Mouse (Mus musculus) kidney, embryonic 15.5 days (tissue): ENCODE measurements around the gene Slc7a8. TPM values are rescaled to one million over a fixed set of nuclear protein-coding genes. Genes with fewer than 3 reads are reported as not detected.

Experiments
- ATAC-seq: fragments of 200-750 bp; cut with Nextera tagmentation; replicated peaks from 2 replicates; pipeline ENCODE4 v1.8.0; 2017; ENCODE audit warnings: moderate TSS enrichment; ENCODE audit not compliant: low FRiP score
- H3K27ac ChIP-seq: fragments of 300-500 bp; sonication (generic); 2 replicates; pipeline ENCODE4 v1.5.1; 2015; ENCODE audit warnings: mild to moderate bottlenecking, inconsistent platforms
- H3K27me3 ChIP-seq: fragments of 300-500 bp; sonication (generic); 2 replicates; pipeline ENCODE4 v1.6.1; 2015; ENCODE audit warnings: inconsistent platforms
- H3K36me3 ChIP-seq: fragments of 300-500 bp; sonication (generic); 2 replicates; pipeline ENCODE4 v1.6.1; 2015; ENCODE audit warnings: inconsistent platforms
- H3K4me1 ChIP-seq: fragments of 300-500 bp; sonication (generic); 2 replicates; pipeline ENCODE4 v1.6.1; 2015; ENCODE audit warnings: inconsistent platforms
- H3K4me2 ChIP-seq: fragments of 300-500 bp; sonication (generic); 2 replicates; pipeline ENCODE4 v1.6.1; 2015; ENCODE audit warnings: moderate library complexity, mild to moderate bottlenecking, inconsistent platforms
- H3K4me3 ChIP-seq: fragments of 300-500 bp; sonication (generic); replicated peaks from 2 replicates; pipeline ENCODE4 v1.5.1; 2015; ENCODE audit warnings: mild to moderate bottlenecking, inconsistent platforms
- H3K9ac ChIP-seq: fragments of 300-500 bp; sonication (generic); 2 replicates; pipeline ENCODE4 v1.6.1; 2015; ENCODE audit warnings: mild to moderate bottlenecking, inconsistent platforms
- H3K9me3 ChIP-seq: fragments of 300-500 bp; sonication (generic); replicated peaks from 2 replicates; pipeline ENCODE4 v1.6.1; 2016; ENCODE audit warnings: inconsistent platforms
- whole genome bisulfite sequencing: fragments of 180-500 bp; shearing (Covaris S2); methylation state at CpG from one replicate; pipeline ENCODE4 v1.1.7; 2015; ENCODE audit warnings: mixed read lengths; 5-methylcytosine and 5-hydroxymethylcytosine counted together
- polyA plus RNA-seq: library from polyadenylated mRNA; unstranded; fragments of >200 nt; fragmentation: Nextera tagmentation; extraction: Ambion mirVana; gene quantifications from 2 replicates; pipeline ENCODE4 v1.2.1, GENCODE M21; 2015

The Slc7a8 gene
- polyA plus RNA-seq, 1 experiment from 2014 or later: 14.2 TPM

- Histone ChIP-seq H3K9me3 (no peaks in the 10 kb centered on the region), H3K4me2 (no peak overlapping the region), H3K9ac (no peak overlapping the region), H3K4me3 (no peak overlapping the region), H3K27me3 (no peaks in the 10 kb centered on the region), H3K27ac (no peak overlapping the region), H3K36me3 (no peaks in the 10 kb centered on the region), H3K4me1 (no peaks in the 10 kb centered on the region)
- WGBS: 74% methylated on average over 13 of the region's 13 CpGs
- ATAC-seq: no peak
Measured at GRCm38 (mm10) chr14:54728823-54729653, 52.7 kb downstream of the Slc7a8 start.

- Histone ChIP-seq H3K4me3 (no peak overlapping the region), H3K9me3 (no peaks in the 10 kb centered on the region), H3K27me3 (no peaks in the 10 kb centered on the region), H3K27ac (no peak overlapping the region), H3K4me2 (no peak overlapping the region), H3K36me3 (no peaks in the 10 kb centered on the region), H3K9ac (no peak overlapping the region), H3K4me1 (no peaks in the 10 kb centered on the region)
- WGBS: 70% methylated on average over 5 of the region's 5 CpGs
- ATAC-seq: no peak
Measured at GRCm38 (mm10) chr14:54727565-54727964, 54.2 kb downstream of the Slc7a8 start.

- no peaks in the 10 kb centered on the region for H3K9me3 ChIP-seq
- H3K4me2 ChIP-seq: no peak overlapping the region
- H3K4me3 ChIP-seq: no peak overlapping the region
- H3K4me1 ChIP-seq: no peaks in the 10 kb centered on the region
- no peak overlapping the region for H3K9ac ChIP-seq
- H3K27me3 ChIP-seq: no peaks in the 10 kb centered on the region
- WGBS: 85% methylated on average over 6 of the region's 6 CpGs
- H3K36me3 ChIP-seq: no peaks in the 10 kb centered on the region
- H3K27ac ChIP-seq: no peak overlapping the region
- ATAC-seq: no peak
Measured at GRCm38 (mm10) chr14:54724049-54724448, 57.7 kb downstream of the Slc7a8 start.

GRCm38 (mm10) chr14:54721711-54722110, 60.0 kb downstream of the Slc7a8 start:
- Histone ChIP-seq H3K4me1 (no peaks in the 10 kb centered on the region), H3K27ac (no peak overlapping the region), H3K27me3 (no peaks in the 10 kb centered on the region), H3K36me3 (no peaks in the 10 kb centered on the region), H3K4me3 (no peak overlapping the region), H3K9ac (no peak overlapping the region), H3K9me3 (no peaks in the 10 kb centered on the region), H3K4me2 (no peak overlapping the region)
- ATAC-seq: no peak
- 78% methylated on average over 10 of the region's 10 CpGs for WGBS

- WGBS: 89% methylated on average over 7 of the region's 7 CpGs
- no peaks in the 10 kb centered on the region for H3K27me3 ChIP-seq
- no peaks in the 10 kb centered on the region for H3K36me3 ChIP-seq
- no peaks in the 10 kb centered on the region for H3K9me3 ChIP-seq
- H3K4me3 ChIP-seq: no peak overlapping the region
- H3K9ac ChIP-seq: no peak overlapping the region
- H3K27ac ChIP-seq: no peak overlapping the region
- ATAC-seq: no peak
- H3K4me2 ChIP-seq: no peak overlapping the region
- H3K4me1 ChIP-seq: no peaks in the 10 kb centered on the region
Measured at GRCm38 (mm10) chr14:54720654-54721350, 60.9 kb downstream of the Slc7a8 start.

- Histone ChIP-seq H3K4me1 (peaks cover 3% of the 10 kb centered on the region), H3K36me3 (no peaks in the 10 kb centered on the region), H3K4me3 (no peak overlapping the region), H3K27ac (no peak overlapping the region), H3K4me2 (no peak overlapping the region), H3K9ac (no peak overlapping the region), H3K9me3 (no peaks in the 10 kb centered on the region), H3K27me3 (0 out of 2 replicates have a peak, but pooled peaks cover under 1% of the 10 kb centered on the region)
- ATAC-seq: no peak
- WGBS: 90% methylated on average over 11 of the region's 11 CpGs
Measured at GRCm38 (mm10) chr14:54720041-54720440, 61.7 kb downstream of the Slc7a8 start.

GRCm38 (mm10) chr14:54715402-54715801, 66.3 kb downstream of the Slc7a8 start:
- Histone ChIP-seq H3K4me3 (no peak overlapping the region), H3K27me3 (0 out of 2 replicates have a peak, but pooled peaks cover 4% of the 10 kb centered on the region), H3K36me3 (no peaks in the 10 kb centered on the region), H3K9ac (no peak overlapping the region), H3K4me1 (peaks cover 18% of the 10 kb centered on the region), H3K27ac (peak overlapping the region; percentile 15; the same call in 1 of the 2 replicates), H3K9me3 (no peaks in the 10 kb centered on the region), H3K4me2 (0 out of 2 replicates have a peak overlapping the region, but pooled peaks have one; percentile 70)
- ATAC-seq: no peak
- WGBS: 75% methylated on average over 1 of the region's 1 CpGs

GRCm38 (mm10) chr14:54714617-54715081, 67.1 kb downstream of the Slc7a8 start:
- Histone ChIP-seq H3K27ac (peak overlapping the region; percentile 15; the same call in 1 of the 2 replicates), H3K36me3 (no peaks in the 10 kb centered on the region), H3K9ac (peak overlapping the region; percentile 29; the same call in 1 of the 2 replicates), H3K27me3 (0 out of 2 replicates have a peak, but pooled peaks cover 4% of the 10 kb centered on the region), H3K4me3 (peak overlapping the region; percentile 39), H3K4me2 (peak overlapping the region; percentile 70), H3K4me1 (peaks cover 18% of the 10 kb centered on the region), H3K9me3 (no peaks in the 10 kb centered on the region)
- ATAC-seq: peak; percentile 46; the same call in 1 of the 2 replicates
- 4% methylated on average over 15 of the region's 15 CpGs for WGBS

- Histone ChIP-seq H3K36me3 (no peaks in the 10 kb centered on the region), H3K4me3 (peak overlapping the region; percentile 39), H3K4me2 (peak overlapping the region; percentile 70), H3K9me3 (no peaks in the 10 kb centered on the region), H3K4me1 (peaks cover 18% of the 10 kb centered on the region), H3K9ac (peak overlapping the region; percentile 29; the same call in 1 of the 2 replicates), H3K27ac (0 out of 2 replicates have a peak overlapping the region, but pooled peaks have one; percentile 15), H3K27me3 (0 out of 2 replicates have a peak, but pooled peaks cover 4% of the 10 kb centered on the region)
- 1% methylated on average over 13 of the region's 13 CpGs for WGBS
- ATAC-seq: peak; percentile 37; the same call in 1 of the 2 replicates
Measured at GRCm38 (mm10) chr14:54714121-54714520, 67.6 kb downstream of the Slc7a8 start.

GRCm38 (mm10) chr14:54712861-54713260, 68.9 kb downstream of the Slc7a8 start:
- H3K4me2 ChIP-seq: no peak overlapping the region
- H3K27ac ChIP-seq: no peak overlapping the region
- H3K9me3 ChIP-seq: no peaks in the 10 kb centered on the region
- WGBS: 54% methylated on average over 8 of the region's 8 CpGs
- H3K4me3 ChIP-seq: no peak overlapping the region
- peaks cover 18% of the 10 kb centered on the region for H3K4me1 ChIP-seq
- no peaks in the 10 kb centered on the region for H3K36me3 ChIP-seq
- H3K9ac ChIP-seq: no peak overlapping the region
- H3K27me3 ChIP-seq: peaks cover 7% of the 10 kb centered on the region; the same call in 1 of the 2 replicates
- no peak for ATAC-seq

- Histone ChIP-seq H3K4me1 (peaks cover 19% of the 10 kb centered on the region), H3K4me3 (no peak within 1 kb of the TSS), H3K36me3 (no peaks in the 10 kb centered on the region), H3K4me2 (no peak within 1 kb of the TSS), H3K9me3 (no peaks in the 10 kb centered on the region), H3K27me3 (peaks cover 7% of the 10 kb centered on the region; the same call in 1 of the 2 replicates), H3K9ac (no peak within 1 kb of the TSS), H3K27ac (no peak within 1 kb of the TSS)
- ATAC-seq: no peak
- WGBS: 83% methylated on average over 7 of the region's 7 CpGs
Measured at GRCm38 (mm10) chr14:54712074-54712473, 69.7 kb downstream of the Slc7a8 start, which contains the start of gene Cebpe. Cebpe (minus strand) TSS chr14:54712174.

- WGBS: 84% methylated on average over 9 of the region's 9 CpGs
- Histone ChIP-seq H3K4me2 (no peak overlapping the region), H3K27me3 (peaks cover 4% of the 10 kb centered on the region; the same call in 1 of the 2 replicates), H3K9me3 (no peaks in the 10 kb centered on the region), H3K9ac (no peak overlapping the region), H3K36me3 (no peaks in the 10 kb centered on the region), H3K4me3 (no peak overlapping the region), H3K27ac (no peak overlapping the region), H3K4me1 (peaks cover 14% of the 10 kb centered on the region)
- ATAC-seq: no peak
Measured at GRCm38 (mm10) chr14:54709054-54709453, 72.7 kb downstream of the Slc7a8 start.
